Comparison of ENCODE assay signal across 15 mouse cellular contexts in the genomic region with DNA sequence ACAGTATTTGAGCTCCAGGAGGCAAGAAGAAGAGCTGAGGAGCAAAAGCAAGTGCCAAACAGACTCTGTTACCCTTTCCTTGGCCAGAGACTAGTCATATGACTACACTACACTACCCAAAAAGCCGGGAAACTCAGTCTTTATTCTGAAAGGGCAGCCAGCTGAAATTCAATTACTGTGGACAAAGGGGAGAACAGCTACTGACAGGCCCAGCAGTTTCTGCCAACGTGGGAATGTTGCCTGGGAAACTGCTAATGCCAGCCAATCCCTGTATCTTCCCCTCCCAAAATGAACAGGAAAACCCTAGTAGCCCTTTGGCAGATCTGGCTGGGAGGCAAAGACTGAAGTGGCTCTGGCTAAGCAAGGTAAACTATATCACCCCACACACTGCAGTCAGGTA. TPM values are rescaled to one million over a fixed set of nuclear protein-coding genes. Genes with fewer than 3 reads are reported as not detected.
DNase-seq lines count a peak whose midpoint lies in the region; ATAC-seq and TF ChIP-seq lines count a peak whose summit lies in the region.
"Had no signal": no experiment of that assay in that cellular context is flagged by ENCODE, and none has a peak within 500 bp of the region (broad histone marks: within the 10 kb centered on the region; RNA-seq: fewer than 3 reads in every experiment).

No protein-coding gene starts in this region.

- WGBS in midbrain, embryonic 16.5 days: 3% methylated on average over 2 of the region's 2 CpGs

- peak overlapping the region; percentile 76 for H3K27ac ChIP-seq in midbrain, embryonic 16.5 days (ENCODE audit: low read length)
- no peak overlapping the region for H3K27ac ChIP-seq in gastrocnemius, adult 2 months
- H3K27ac ChIP-seq: heart, embryonic 10.5 days had no signal

- no peaks in the 10 kb centered on the region for H3K27me3 ChIP-seq in midbrain, embryonic 16.5 days (ENCODE audit: control insufficient read depth, insufficient read depth, low read depth, low read length)

- no peak overlapping the region for H3K4me2 ChIP-seq in midbrain, embryonic 16.5 days (ENCODE audit: low read length)

- no peak for TF ChIP-seq CTCF in gastrocnemius, adult 2 months (IDR thresholded peaks at IDR 0.05)

- H3K9ac ChIP-seq in midbrain, embryonic 16.5 days (ENCODE audit: low read depth, low read length): 0 out of 2 replicates have a peak overlapping the region, but pooled peaks have one; percentile 1

- H3K4me3 ChIP-seq in midbrain, embryonic 16.5 days (ENCODE audit: low read depth, low read length): no peak overlapping the region
- H3K4me3 ChIP-seq in gastrocnemius, adult 2 months: no peak overlapping the region
- H3K4me3 ChIP-seq: heart, embryonic 10.5 days had no signal

- intact Hi-C loops in gastrocnemius, postnatal 14 days (cut with DNase I; ENCODE audit: low total_unique reads): no loop called here
- intact Hi-C loops in gastrocnemius, adult 2 months (cut with DNase I): no loop called here

- no peak for ATAC-seq in cerebellum, adult (ENCODE audit: insufficient number of reproducible peaks, low FRiP score, low TSS enrichment)
- ATAC-seq in midbrain, embryonic 16.5 days: peak; percentile 80
- ATAC-seq: intestine, postnatal 0 days had no signal

- peak; percentile 24 for DNase-seq in cerebellum, adult 9-10 months
- peak; percentile 50 to 53 for DNase-seq in cerebellum, postnatal 14 days
- peak; percentile 73 to 75 for DNase-seq in layer of hippocampus, adult 8-10 months (ENCODE audit: low spot score in 2 of 2)
- no peak for DNase-seq in gastrocnemius, postnatal 14 days
- DNase-seq in gastrocnemius, adult 2 months: no peak
- DNase-seq in thymus, postnatal 25 days: no peak
- DNase-seq: adrenal gland, postnatal 25 days had no signal

- H3K4me1 ChIP-seq in midbrain, embryonic 16.5 days (ENCODE audit: control insufficient read depth, insufficient read depth, low read length): peaks cover 9% of the 10 kb centered on the region

- no peaks in the 10 kb centered on the region for H3K9me3 ChIP-seq in midbrain, embryonic 16.5 days (replicated peaks; ENCODE audit: control insufficient read depth, low read length, poor library complexity, severe bottlenecking)
- H3K9me3 ChIP-seq: heart, embryonic 10.5 days had no signal

- H3K36me3 ChIP-seq in midbrain, embryonic 16.5 days (ENCODE audit: control insufficient read depth, insufficient read depth, low read length): no peaks in the 10 kb centered on the region

RNA-seq across cellular contexts. Expression of a gene that starts 51.0 kb away (rescaled TPM):
- total RNA-seq in layer of hippocampus, adult 8-10 months (2022): 1 to 10 TPM; 7.0 to 8.3 (median 8.0) TPM
- 0.30 and 0.51 TPM in 2 replicates for polyA plus RNA-seq in midbrain, embryonic 16.5 days (2015; fragmentation: Nextera tagmentation; extraction: Ambion mirVana)
- not detected for total RNA-seq in gastrocnemius, postnatal 14 days (2021)
- not detected for total RNA-seq in gastrocnemius, adult 2 months (2021)
- total RNA-seq: megakaryocyte-erythroid progenitor cell, adult 5-6 weeks had no signal
- polyA plus RNA-seq: heart, embryonic 10.5 days; intestine, postnatal 0 days; liver, embryonic 16.5 days had no signal

RNA-seq across cellular contexts. Expression of a gene that starts 51.7 kb away (rescaled TPM):
- total RNA-seq in layer of hippocampus, adult 8-10 months (2022): 1 to 10 TPM; 2.3 to 5.4 (median 4.1) TPM
- 0.62 and 0.84 TPM in 2 replicates for polyA plus RNA-seq in midbrain, embryonic 16.5 days (2015; fragmentation: Nextera tagmentation; extraction: Ambion mirVana)
- 1 to 10 TPM; 3.4 to 3.5 TPM for total RNA-seq in gastrocnemius, postnatal 14 days (2021)
- 1 to 10 TPM; 7.5 to 7.6 TPM for total RNA-seq in gastrocnemius, adult 2 months (2021)

RNA-seq across cellular contexts. Expression of a gene that starts 57.5 kb away (rescaled TPM):
- total RNA-seq in layer of hippocampus, adult 8-10 months (2022): not detected
- polyA plus RNA-seq in midbrain, embryonic 16.5 days (2015; fragmentation: Nextera tagmentation; extraction: Ambion mirVana): not detected in 2 replicates
- not detected for total RNA-seq in gastrocnemius, postnatal 14 days (2021)
- total RNA-seq in gastrocnemius, adult 2 months (2021): not detected
- total RNA-seq: adrenal gland, postnatal 25 days; left cerebral cortex, adult 8-10 months; megakaryocyte-erythroid progenitor cell, adult 5-6 weeks had no signal
- polyA plus RNA-seq: cortical plate, adult 2 months had no signal

Comparison
In these comparisons a context has a peak if more than half of its experiments do, and no peak if none do; other contexts are left out.
1. DNase-seq: peak in cerebellum, adult 9-10 months (single experiment), cerebellum, postnatal 14 days (2 of 2) and layer of hippocampus, adult 8-10 months (2 of 2); none in gastrocnemius, postnatal 14 days (single experiment), gastrocnemius, adult 2 months (single experiment) and thymus, postnatal 25 days (single experiment).
2. RNA of a gene that starts 51.0 kb away (total RNA-seq): 7.0 to 8.3 TPM in layer of hippocampus, adult 8-10 months; not detected in gastrocnemius, adult 2 months and not detected in gastrocnemius, postnatal 14 days; every median in the first group is over 4 times any median in the second.